Mouse (Mus musculus) lung, embryonic 16.5 days (tissue): ENCODE measurements around the gene Nol11. TPM values are rescaled to one million over a fixed set of nuclear protein-coding genes. Genes with fewer than 3 reads are reported as not detected.
A peak's percentile ranks its signal among the peaks of the same experiment; 100 is the strongest.
"Not testable (repeated sequence)": the region's sequence is repeated elsewhere in the genome, so short reads cannot be mapped to it uniquely, and the experiment has no call there.

Experiments used
- ATAC-seq: fragments of 200-750 bp; cut with Nextera tagmentation; 2 replicates; pipeline ENCODE4 v1.8.0; 2017; ENCODE audit warnings: low read depth, mild to moderate bottlenecking, moderate library complexity
- H3K27ac ChIP-seq: fragments of 300-500 bp; sonication (generic); 2 replicates; pipeline ENCODE4 v1.5.1; 2014; ENCODE audit warnings: mild to moderate bottlenecking, control low read depth, low read length
- H3K27me3 ChIP-seq: fragments of 300-500 bp; sonication (generic); 2 replicates; pipeline ENCODE4 v1.6.1; 2014; ENCODE audit warnings: low read depth, low read length, mixed read lengths; ENCODE audit not compliant: control insufficient read depth, insufficient read depth
- H3K36me3 ChIP-seq: fragments of 300-500 bp; sonication (generic); 2 replicates; pipeline ENCODE4 v1.6.1; 2014; ENCODE audit warnings: low read length; ENCODE audit not compliant: control insufficient read depth, insufficient read depth
- H3K4me1 ChIP-seq: fragments of 300-500 bp; sonication (generic); replicated peaks from 2 replicates; pipeline ENCODE4 v1.6.1; 2014; ENCODE audit warnings: low read length, mixed read lengths; ENCODE audit not compliant: control insufficient read depth, insufficient read depth
- H3K4me2 ChIP-seq: fragments of 300-500 bp; sonication (generic); 2 replicates; pipeline ENCODE4 v1.6.1; 2014; ENCODE audit warnings: low read depth, low read length, control low read depth
- H3K4me3 ChIP-seq: fragments of 300-500 bp; sonication (generic); 2 replicates; pipeline ENCODE4 v1.5.1; 2014; ENCODE audit warnings: mild to moderate bottlenecking, low read length, control low read depth
- H3K9ac ChIP-seq: fragments of 300-500 bp; sonication (generic); 2 replicates; pipeline ENCODE4 v1.6.1; 2014; ENCODE audit warnings: low read length, control low read depth
- H3K9me3 ChIP-seq: fragments of 300-500 bp; sonication (generic); 2 replicates; pipeline ENCODE4 v1.6.1; 2016; ENCODE audit warnings: low read length; ENCODE audit not compliant: control insufficient read depth
- WGBS: fragments of 180-500 bp; shearing (Covaris S2); extraction: QIAGEN DNeasy Blood & Tissue Kit; methylation state at CpG from one replicate; pipeline ENCODE4 v1.1.7; 2014; 5-methylcytosine and 5-hydroxymethylcytosine counted together
- polyA plus RNA-seq: library from polyadenylated mRNA; unstranded; fragments of >200 nt; fragmentation: Nextera tagmentation; extraction: Ambion mirVana; gene quantifications from 2 replicates; pipeline ENCODE4 v1.2.1, GENCODE M21; 2015

Nol11 gene
- polyA plus RNA-seq, 1 experiment from 2014 or later, result 49.4 TPM

GRCm38 (mm10) chr11:107140756-107141155 is 48.4 kb downstream of the Nol11 start:
- no peak overlapping the region for H3K27ac ChIP-seq
- WGBS, result 28% methylated on average over 6 of the region's 6 CpGs
- ATAC-seq, result no peak
- no peaks in the 10 kb centered on the region for H3K4me1 ChIP-seq
- no peaks in the 10 kb centered on the region for H3K27me3 ChIP-seq
- no peak overlapping the region for H3K4me2 ChIP-seq
- H3K9me3 ChIP-seq, result no peaks in the 10 kb centered on the region
- H3K4me3 ChIP-seq, result no peak overlapping the region
- no peak overlapping the region for H3K9ac ChIP-seq
- H3K36me3 ChIP-seq, result no peaks in the 10 kb centered on the region

GRCm38 (mm10) chr11:107138633-107139032 is 50.5 kb downstream of the Nol11 start:
- Histone ChIP-seq H3K27me3 (no peaks in the 10 kb centered on the region), H3K4me3 (no peak overlapping the region), H3K36me3 (no peaks in the 10 kb centered on the region), H3K9ac (no peak overlapping the region), H3K4me2 (no peak overlapping the region), H3K4me1 (no peaks in the 10 kb centered on the region), H3K27ac (no peak overlapping the region), H3K9me3 (no peaks in the 10 kb centered on the region)
- 69% methylated on average over 3 of the region's 3 CpGs for WGBS
- no peak for ATAC-seq

GRCm38 (mm10) chr11:107137593-107137992 is 51.6 kb downstream of the Nol11 start:
- WGBS, result 89% methylated on average over 6 of the region's 6 CpGs
- no peaks in the 10 kb centered on the region for H3K36me3 ChIP-seq
- H3K9me3 ChIP-seq, result no peaks in the 10 kb centered on the region
- no peak overlapping the region for H3K9ac ChIP-seq
- no peaks in the 10 kb centered on the region for H3K27me3 ChIP-seq
- peaks cover 6% of the 10 kb centered on the region; the same call in 1 of the 2 replicates for H3K4me1 ChIP-seq
- no peak overlapping the region for H3K4me3 ChIP-seq
- ATAC-seq, result no peak
- H3K27ac ChIP-seq, result no peak overlapping the region
- no peak overlapping the region for H3K4me2 ChIP-seq

GRCm38 (mm10) chr11:107136458-107136857 is 52.7 kb downstream of the Nol11 start:
- H3K4me3 ChIP-seq, H3K4me1 ChIP-seq, H3K36me3 ChIP-seq, H3K27ac ChIP-seq, H3K9me3 ChIP-seq, H3K9ac ChIP-seq, ATAC-seq, H3K27me3 ChIP-seq, H3K4me2 ChIP-seq: not testable (repeated sequence)
- WGBS, result 96% methylated on average over 10 of the region's 10 CpGs

- no peaks in the 10 kb centered on the region for H3K9me3 ChIP-seq
- no peak for ATAC-seq
- no peaks in the 10 kb centered on the region for H3K27me3 ChIP-seq
- no peak overlapping the region for H3K4me2 ChIP-seq
- 37% methylated on average over 3 of the region's 3 CpGs for WGBS
- no peak overlapping the region for H3K4me3 ChIP-seq
- H3K4me1 ChIP-seq, result peaks cover 7% of the 10 kb centered on the region; the same call in 1 of the 2 replicates
- no peak overlapping the region for H3K27ac ChIP-seq
- no peak overlapping the region for H3K9ac ChIP-seq
- H3K36me3 ChIP-seq, result no peaks in the 10 kb centered on the region
Measured at GRCm38 (mm10) chr11:107135741-107136140, 53.4 kb downstream of the Nol11 start.

- Histone ChIP-seq H3K27ac (peak overlapping the region; percentile 97), H3K9ac (peak overlapping the region; percentile 96), H3K36me3 (no peaks in the 10 kb centered on the region), H3K4me2 (peak overlapping the region; percentile 96), H3K27me3 (no peaks in the 10 kb centered on the region), H3K4me1 (peaks cover 11% of the 10 kb centered on the region), H3K4me3 (peak overlapping the region; percentile 67), H3K9me3 (no peaks in the 10 kb centered on the region)
- peak; percentile 61 for ATAC-seq
- WGBS, result under 1% methylated on average over 16 of the region's 16 CpGs
Measured at GRCm38 (mm10) chr11:107132426-107132825, 56.8 kb downstream of the Nol11 start.

GRCm38 (mm10) chr11:107131749-107132421 is 57.3 kb downstream of the Nol11 start, which contains the start of gene Bptf:
Bptf (minus strand) TSS chr11:107132127.
- WGBS, result under 1% methylated on average over 43 of the region's 94 CpGs
- peak within 1 kb of the TSS; percentile 67 for H3K4me3 ChIP-seq
- H3K4me2 ChIP-seq, result peak within 1 kb of the TSS; percentile 96

GRCm38 (mm10) chr11:107130879-107131748 is 58.1 kb downstream of the Nol11 start:
- Histone ChIP-seq H3K4me2 (peak overlapping the region; percentile 66), H3K27me3 (no peaks in the 10 kb centered on the region), H3K4me3 (peak overlapping the region; percentile 67), H3K36me3 (no peaks in the 10 kb centered on the region), H3K9ac (peak overlapping the region; percentile 96), H3K27ac (peak overlapping the region; percentile 97), H3K4me1 (peaks cover 11% of the 10 kb centered on the region), H3K9me3 (no peaks in the 10 kb centered on the region)
- ATAC-seq, result peak; percentile 79
- WGBS, result under 1% methylated on average over 47 of the region's 65 CpGs

More at GRCm38 (mm10) chr11:107131749-107132421, 57.3 kb downstream of the Nol11 start, which contains the start of gene Bptf:
- peak; percentile 98 for ATAC-seq
- Histone ChIP-seq H3K27ac (peak within 1 kb of the TSS; percentile 97), H3K27me3 (no peaks in the 10 kb centered on the region), H3K9ac (peak within 1 kb of the TSS; percentile 96), H3K9me3 (no peaks in the 10 kb centered on the region), H3K36me3 (no peaks in the 10 kb centered on the region), H3K4me1 (peaks cover 11% of the 10 kb centered on the region)

- Histone ChIP-seq H3K9me3 (no peaks in the 10 kb centered on the region), H3K27ac (peak overlapping the region; percentile 97), H3K36me3 (no peaks in the 10 kb centered on the region), H3K27me3 (no peaks in the 10 kb centered on the region), H3K4me3 (peak overlapping the region; percentile 67), H3K4me1 (peaks cover 11% of the 10 kb centered on the region), H3K9ac (peak overlapping the region; percentile 96), H3K4me2 (peak overlapping the region; percentile 66)
- no peak for ATAC-seq
- 1% methylated on average over 18 of the region's 18 CpGs for WGBS
Measured at GRCm38 (mm10) chr11:107130221-107130788, 58.9 kb downstream of the Nol11 start.
